ENCODE assay signal across 8 mouse cellular contexts in the genomic region with DNA sequence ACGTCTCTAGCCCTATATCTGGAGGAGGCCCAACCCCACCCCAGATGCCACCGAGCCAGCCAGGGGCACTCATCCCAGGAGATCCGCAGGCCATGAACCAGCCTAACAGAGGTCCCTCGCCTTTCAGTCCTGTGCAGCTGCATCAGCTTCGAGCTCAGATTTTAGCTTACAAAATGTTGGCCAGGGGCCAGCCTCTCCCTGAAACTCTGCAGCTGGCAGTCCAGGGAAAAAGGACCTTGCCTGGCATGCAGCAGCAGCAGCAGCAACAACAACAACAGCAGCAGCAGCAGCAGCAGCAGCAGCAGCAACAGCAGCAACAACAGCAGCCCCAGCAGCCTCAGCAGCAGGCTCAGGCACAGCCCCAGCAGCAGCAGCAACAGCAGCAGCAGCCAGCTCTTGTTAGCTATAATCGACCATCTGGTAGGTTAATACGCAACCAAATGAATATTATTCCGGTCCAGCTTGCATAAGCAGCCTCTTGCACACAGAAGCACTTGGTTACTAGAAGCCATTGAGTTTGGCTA. TPM values are rescaled to one million over a fixed set of nuclear protein-coding genes. Genes with fewer than 3 reads are reported as not detected.
A peak's percentile ranks its signal among the peaks of the same experiment; 100 is the strongest.
DNase-seq lines count a peak whose midpoint lies in the region; ATAC-seq lines count a peak whose summit lies in the region.

No protein-coding gene starts in this region.

- H3K9me3 ChIP-seq in neural tube, embryonic 13.5 days = no peaks in the 10 kb centered on the region

- no peak overlapping the region for H3K4me2 ChIP-seq in neural tube, embryonic 13.5 days

- DNase-seq in adrenal gland, adult (ENCODE audit: inconsistent age in 2 of 2, low spot score in 1 of 2) = peak; percentile 20 to 59
- no peak for DNase-seq in adrenal gland, adult 8-10 months
- no peak for DNase-seq in neural tube, embryonic 10.5 days (ENCODE audit: extremely low spot score, low spot score)
- peak; percentile 38 to 55 for DNase-seq in kidney, adult 8-10 months
- peak; percentile 38 for DNase-seq in lung, postnatal 14 days
- DNase-seq in natural killer cell, adult 2 months (ENCODE audit: low spot score in 2 of 2) = no peak
- DNase-seq in spleen, postnatal 14 days (ENCODE audit: low spot score in 2 of 2) = no peak

- H3K27me3 ChIP-seq in neural tube, embryonic 13.5 days = no peaks in the 10 kb centered on the region

- H3K9ac ChIP-seq in neural tube, embryonic 13.5 days = no peak overlapping the region

- no peak overlapping the region for H3K4me3 ChIP-seq in neural tube, embryonic 13.5 days

- 56% methylated on average over 8 of the region's 8 CpGs for WGBS in neural tube, embryonic 13.5 days

- peaks cover 12% of the 10 kb centered on the region for H3K4me1 ChIP-seq in neural tube, embryonic 13.5 days (replicated peaks)

- peaks cover 10% of the 10 kb centered on the region for H3K36me3 ChIP-seq in neural tube, embryonic 13.5 days

- peak; percentile 71; the same call in 1 of the 2 replicates for ATAC-seq in neural tube, embryonic 13.5 days (ENCODE audit: low read depth)

- H3K27ac ChIP-seq in neural tube, embryonic 13.5 days (replicated peaks) = peak overlapping the region; percentile 55

RNA-seq across cellular contexts. Expression of gene Smarca2, which starts 25.9 kb away (rescaled TPM):
- total RNA-seq in adrenal gland, adult 8-10 months (2022) = 100 to 1,000 TPM; 110 to 127 (median 120) TPM
- 72.1 and 82.5 TPM in 2 replicates for polyA plus RNA-seq in neural tube, embryonic 13.5 days (2015; fragmentation: Nextera tagmentation; extraction: Ambion mirVana)

Comparison
In these comparisons a context has a peak if more than half of its experiments do, and no peak if none do; other contexts are left out.
1. DNase-seq: peak in adrenal gland, adult (2 of 2), kidney, adult 8-10 months (2 of 2) and lung, postnatal 14 days (single experiment); none in adrenal gland, adult 8-10 months (single experiment), neural tube, embryonic 10.5 days (single experiment), natural killer cell, adult 2 months (0 of 2) and spleen, postnatal 14 days (0 of 2).